Mouse (Mus musculus): ENCODE results near the gene Mcub. TPM values are rescaled to one million over a fixed set of nuclear protein-coding genes. Genes with fewer than 3 reads are reported as not detected.

The Mcub gene
- polyA plus RNA-seq, 1 experiment from 2014 or later: 2.4 TPM

GRCm38 (mm10) chr3:129912025-129912424, 58.0 kb downstream of the Mcub start:
- Histone ChIP-seq H3K9me3 (replicated peaks) (no peaks in the 10 kb centered on the region), H3K4me1 (no peaks in the 10 kb centered on the region), H3K4me3 (no peak overlapping the region), H3K9ac (no peak overlapping the region), H3K4me2 (replicated peaks) (no peak overlapping the region), H3K27me3 (no peaks in the 10 kb centered on the region), H3K36me3 (peaks cover 41% of the 10 kb centered on the region), H3K27ac (no peak overlapping the region)
- no peak for ATAC-seq (ENCODE audit: low FRiP score)
- 91% methylated on average over 14 of the region's 14 CpGs for WGBS

- Histone ChIP-seq H3K9me3 (replicated peaks) (no peaks in the 10 kb centered on the region), H3K36me3 (peaks cover 13% of the 10 kb centered on the region), H3K9ac (no peak overlapping the region), H3K4me2 (replicated peaks) (no peak overlapping the region), H3K27me3 (no peaks in the 10 kb centered on the region), H3K4me3 (no peak overlapping the region), H3K4me1 (peaks cover 13% of the 10 kb centered on the region), H3K27ac (no peak overlapping the region)
- no peak for ATAC-seq (ENCODE audit: low FRiP score)
- WGBS: 90% methylated on average over 7 of the region's 7 CpGs
Observed at GRCm38 (mm10) chr3:129904381-129905132, 65.4 kb downstream of the Mcub start.

GRCm38 (mm10) chr3:129903866-129904265, 66.1 kb downstream of the Mcub start:
- Histone ChIP-seq H3K27ac (no peak overlapping the region), H3K36me3 (peaks cover 6% of the 10 kb centered on the region), H3K4me2 (replicated peaks) (no peak overlapping the region), H3K27me3 (no peaks in the 10 kb centered on the region), H3K9ac (no peak overlapping the region), H3K4me1 (peaks cover 13% of the 10 kb centered on the region), H3K4me3 (no peak overlapping the region), H3K9me3 (replicated peaks) (no peaks in the 10 kb centered on the region)
- WGBS: 89% methylated on average over 8 of the region's 8 CpGs
- no peak for ATAC-seq (ENCODE audit: low FRiP score)

- H3K36me3 ChIP-seq: 0 out of 2 replicates have a peak, but pooled peaks cover 1% of the 10 kb centered on the region
- peaks cover 13% of the 10 kb centered on the region for H3K4me1 ChIP-seq
- H3K4me2 ChIP-seq (replicated peaks): no peak overlapping the region
- H3K27ac ChIP-seq: no peak overlapping the region
- H3K9me3 ChIP-seq (replicated peaks): no peaks in the 10 kb centered on the region
- ATAC-seq (ENCODE audit: low FRiP score): no peak
- H3K9ac ChIP-seq: no peak overlapping the region
- H3K4me3 ChIP-seq: no peak overlapping the region
- WGBS: 93% methylated on average over 3 of the region's 3 CpGs
- no peaks in the 10 kb centered on the region for H3K27me3 ChIP-seq
Observed at GRCm38 (mm10) chr3:129903369-129903768, 66.6 kb downstream of the Mcub start.

GRCm38 (mm10) chr3:129901271-129901809, 68.7 kb downstream of the Mcub start, which contains the start of gene Casp6:
Gene Casp6 (plus strand): TSS chr3:129901425.
- WGBS: 1% methylated on average over 34 of the region's 34 CpGs
- H3K4me2 ChIP-seq (replicated peaks): peak within 1 kb of the TSS; percentile 75
- H3K9ac ChIP-seq: peak within 1 kb of the TSS; percentile 71
- no peaks in the 10 kb centered on the region for H3K27me3 ChIP-seq
- peak; percentile 96 for ATAC-seq (ENCODE audit: low FRiP score)
- no peaks in the 10 kb centered on the region for H3K9me3 ChIP-seq (replicated peaks)
- H3K36me3 ChIP-seq: no peaks in the 10 kb centered on the region
- peak within 1 kb of the TSS; percentile 23; the same call in 1 of the 2 replicates for H3K27ac ChIP-seq
- H3K4me1 ChIP-seq: peaks cover 13% of the 10 kb centered on the region
- H3K4me3 ChIP-seq: peak within 1 kb of the TSS; percentile 71

- Histone ChIP-seq H3K9ac (no peak overlapping the region), H3K9me3 (replicated peaks) (no peaks in the 10 kb centered on the region), H3K36me3 (no peaks in the 10 kb centered on the region), H3K27me3 (no peaks in the 10 kb centered on the region), H3K27ac (no peak overlapping the region), H3K4me2 (replicated peaks) (no peak overlapping the region), H3K4me1 (peaks cover 13% of the 10 kb centered on the region), H3K4me3 (no peak overlapping the region)
- no peak for ATAC-seq (ENCODE audit: low FRiP score)
- WGBS: 62% methylated on average over 4 of the region's 4 CpGs
Observed at GRCm38 (mm10) chr3:129898886-129899285, 71.1 kb downstream of the Mcub start.

GRCm38 (mm10) chr3:129896591-129896990, 73.4 kb downstream of the Mcub start:
- H3K27ac ChIP-seq: no peak overlapping the region
- peaks cover 2% of the 10 kb centered on the region; the same call in 1 of the 2 replicates for H3K4me1 ChIP-seq
- no peak overlapping the region for H3K4me3 ChIP-seq
- 82% methylated on average over 6 of the region's 6 CpGs for WGBS
- peaks cover 6% of the 10 kb centered on the region; the same call in 1 of the 2 replicates for H3K36me3 ChIP-seq
- no peak overlapping the region for H3K4me2 ChIP-seq (replicated peaks)
- no peaks in the 10 kb centered on the region for H3K9me3 ChIP-seq (replicated peaks)
- H3K27me3 ChIP-seq: no peaks in the 10 kb centered on the region
- no peak for ATAC-seq (ENCODE audit: low FRiP score)
- no peak overlapping the region for H3K9ac ChIP-seq

- H3K36me3 ChIP-seq: peaks cover 17% of the 10 kb centered on the region
- no peak overlapping the region for H3K4me2 ChIP-seq (replicated peaks)
- H3K9ac ChIP-seq: no peak overlapping the region
- WGBS: 89% methylated on average over 3 of the region's 3 CpGs
- no peak overlapping the region for H3K27ac ChIP-seq
- no peaks in the 10 kb centered on the region for H3K9me3 ChIP-seq (replicated peaks)
- ATAC-seq (ENCODE audit: low FRiP score): no peak
- no peaks in the 10 kb centered on the region for H3K4me1 ChIP-seq
- H3K27me3 ChIP-seq: no peaks in the 10 kb centered on the region
- no peak overlapping the region for H3K4me3 ChIP-seq
Observed at GRCm38 (mm10) chr3:129893143-129893542, 76.9 kb downstream of the Mcub start.

GRCm38 (mm10) chr3:129892003-129892402, 78.0 kb downstream of the Mcub start:
- H3K36me3 ChIP-seq: peaks cover 17% of the 10 kb centered on the region
- no peaks in the 10 kb centered on the region for H3K27me3 ChIP-seq
- H3K4me1 ChIP-seq: no peaks in the 10 kb centered on the region
- ATAC-seq (ENCODE audit: low FRiP score): no peak
- H3K4me3 ChIP-seq: no peak overlapping the region
- H3K4me2 ChIP-seq (replicated peaks): no peak overlapping the region
- H3K27ac ChIP-seq: no peak overlapping the region
- H3K9ac ChIP-seq: no peak overlapping the region
- 84% methylated on average over 5 of the region's 5 CpGs for WGBS
- no peaks in the 10 kb centered on the region for H3K9me3 ChIP-seq (replicated peaks)

- no peak overlapping the region for H3K4me3 ChIP-seq
Observed at GRCm38 (mm10) chr3:129887779-129888517, 82.1 kb downstream of the Mcub start.

GRCm38 (mm10) chr3:129886430-129886829, 83.6 kb downstream of the Mcub start:
- H3K4me3 ChIP-seq: no peak overlapping the region
- WGBS: 93% methylated on average over 5 of the region's 5 CpGs
- no peaks in the 10 kb centered on the region for H3K9me3 ChIP-seq (replicated peaks)

More at GRCm38 (mm10) chr3:129887779-129888517, 82.1 kb downstream of the Mcub start:
- Histone ChIP-seq H3K27ac (no peak overlapping the region), H3K9ac (no peak overlapping the region), H3K4me2 (replicated peaks) (no peak overlapping the region), H3K36me3 (peaks cover 17% of the 10 kb centered on the region), H3K9me3 (replicated peaks) (no peaks in the 10 kb centered on the region), H3K27me3 (no peaks in the 10 kb centered on the region), H3K4me1 (no peaks in the 10 kb centered on the region)
- WGBS: 84% methylated on average over 13 of the region's 13 CpGs
- no peak for ATAC-seq (ENCODE audit: low FRiP score)

GRCm38 (mm10) chr3:129885577-129885976, 84.4 kb downstream of the Mcub start:
- H3K27ac ChIP-seq: no peak overlapping the region
- H3K36me3 ChIP-seq: peaks cover 4% of the 10 kb centered on the region
- H3K4me2 ChIP-seq (replicated peaks): no peak overlapping the region
- no peaks in the 10 kb centered on the region for H3K9me3 ChIP-seq (replicated peaks)
- no peak overlapping the region for H3K4me3 ChIP-seq
- no peaks in the 10 kb centered on the region for H3K27me3 ChIP-seq
- 89% methylated on average over 9 of the region's 9 CpGs for WGBS
- no peak for ATAC-seq (ENCODE audit: low FRiP score)
- no peak overlapping the region for H3K9ac ChIP-seq
- no peaks in the 10 kb centered on the region for H3K4me1 ChIP-seq

More at GRCm38 (mm10) chr3:129886430-129886829, 83.6 kb downstream of the Mcub start:
- no peak for ATAC-seq (ENCODE audit: low FRiP score)
- H3K27me3 ChIP-seq: no peaks in the 10 kb centered on the region
- no peak overlapping the region for H3K4me2 ChIP-seq (replicated peaks)
- H3K27ac ChIP-seq: no peak overlapping the region
- H3K9ac ChIP-seq: no peak overlapping the region
- peaks cover 11% of the 10 kb centered on the region for H3K36me3 ChIP-seq
- no peaks in the 10 kb centered on the region for H3K4me1 ChIP-seq

Measured in hindbrain, embryonic 12.5 days (tissue).